Mouse (Mus musculus) bone marrow, adult 2 months (tissue): ENCODE measurements at regions not wholly inside any gene's neighbourhood (a gene's known extent, or its start where the extent isn't known, plus 50 kb on each side); places are given as distances from the start of the nearest gene placed in this dataset.
A peak's percentile ranks its signal among the peaks of the same experiment; 100 is the strongest.

Source experiments
- H3K27ac ChIP-seq: fragments of 200-500 bp; 2 replicates; pipeline ENCODE4 v1.5.1; 2012; ENCODE audit warnings: low read depth, mild to moderate bottlenecking, control low read depth, inconsistent platforms, low read length; ENCODE audit not compliant: control insufficient read depth, poor library complexity, insufficient read depth
- H3K4me1 ChIP-seq: fragments of 200-500 bp; 2 replicates; pipeline ENCODE4 v1.6.1; 2011; ENCODE audit warnings: low read length; ENCODE audit not compliant: control insufficient read depth, insufficient read depth
- H3K4me3 ChIP-seq: fragments of 200-500 bp; replicated peaks from 2 replicates; pipeline ENCODE3; 2011; ENCODE audit warnings: mild to moderate bottlenecking, low read depth, low read length, control low read depth; ENCODE audit not compliant: control insufficient read depth
- CTCF ChIP-seq: fragments of 200-500 bp; IDR thresholded peaks from 2 replicates; pipeline ENCODE4 v1.5.1; 2011; ENCODE audit warnings: low read length, control low read depth; ENCODE audit not compliant: control insufficient read depth, insufficient read depth
- POLR2A ChIP-seq: fragments of 200-500 bp; IDR thresholded peaks from 2 replicates; pipeline ENCODE4 v1.6.1; 2011; ENCODE audit warnings: low read depth, mild to moderate bottlenecking, control low read depth, low read length, borderline replicate concordance; ENCODE audit not compliant: control insufficient read depth
- WGBS: fragments of 180-500 bp; shearing (Covaris S2); methylation state at CpG from one replicate; pipeline ENCODE4 v1.1.7; 2018; 5-methylcytosine and 5-hydroxymethylcytosine counted together

DNA sequence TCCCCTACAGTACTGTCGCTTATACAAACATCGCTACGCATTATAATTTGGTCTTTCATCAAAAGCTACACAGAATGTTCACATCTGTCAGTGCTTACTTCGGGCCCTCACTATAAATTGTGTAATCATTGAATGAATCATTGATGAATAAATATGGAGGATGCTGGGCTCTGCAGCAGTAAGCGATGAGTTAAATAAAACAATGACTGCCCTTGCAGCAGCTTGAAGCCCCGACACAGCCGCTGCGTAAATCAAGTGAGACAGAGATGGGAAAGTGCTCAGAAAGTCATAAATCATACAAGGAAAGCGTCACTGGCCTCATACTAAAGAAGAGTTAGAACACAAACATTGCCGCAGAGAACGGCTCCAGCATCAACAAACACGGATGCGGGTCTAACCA lies 172.9 kb upstream of the Zpld1 start:
- WGBS: 57% methylated on average over 13 of the region's 13 CpGs
- no peak overlapping the region for H3K4me3 ChIP-seq
- TF ChIP-seq POLR2A: no peak
- no peak for TF ChIP-seq CTCF
- no peaks in the 10 kb centered on the region for H3K4me1 ChIP-seq
- H3K27ac ChIP-seq: no peak overlapping the region

DNA sequence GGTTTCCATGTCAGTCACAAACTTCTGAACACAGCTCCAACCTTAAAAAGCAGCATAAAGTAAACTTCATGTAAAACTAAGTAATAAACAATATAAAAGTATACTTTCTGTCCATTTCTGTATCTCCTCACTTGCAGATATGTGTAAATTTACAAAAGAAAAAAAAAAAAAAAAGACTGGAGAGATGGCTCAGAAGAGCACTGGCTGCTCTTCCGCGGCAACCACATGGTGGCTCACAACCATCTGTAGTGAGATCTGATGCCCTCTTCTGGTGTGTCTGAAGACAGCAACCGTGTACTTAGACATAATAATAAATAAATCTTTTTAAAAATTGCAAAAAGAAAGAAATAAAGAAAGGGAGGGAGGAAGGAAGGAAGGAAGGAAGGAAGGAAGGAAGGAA lies 171.9 kb upstream of the Zpld1 start:
- no peak overlapping the region for H3K4me3 ChIP-seq
- TF ChIP-seq POLR2A: no peak
- TF ChIP-seq CTCF: no peak
- no peak overlapping the region for H3K27ac ChIP-seq
- WGBS: 53% methylated on average over 3 of the region's 3 CpGs
- H3K4me1 ChIP-seq: no peaks in the 10 kb centered on the region

DNA sequence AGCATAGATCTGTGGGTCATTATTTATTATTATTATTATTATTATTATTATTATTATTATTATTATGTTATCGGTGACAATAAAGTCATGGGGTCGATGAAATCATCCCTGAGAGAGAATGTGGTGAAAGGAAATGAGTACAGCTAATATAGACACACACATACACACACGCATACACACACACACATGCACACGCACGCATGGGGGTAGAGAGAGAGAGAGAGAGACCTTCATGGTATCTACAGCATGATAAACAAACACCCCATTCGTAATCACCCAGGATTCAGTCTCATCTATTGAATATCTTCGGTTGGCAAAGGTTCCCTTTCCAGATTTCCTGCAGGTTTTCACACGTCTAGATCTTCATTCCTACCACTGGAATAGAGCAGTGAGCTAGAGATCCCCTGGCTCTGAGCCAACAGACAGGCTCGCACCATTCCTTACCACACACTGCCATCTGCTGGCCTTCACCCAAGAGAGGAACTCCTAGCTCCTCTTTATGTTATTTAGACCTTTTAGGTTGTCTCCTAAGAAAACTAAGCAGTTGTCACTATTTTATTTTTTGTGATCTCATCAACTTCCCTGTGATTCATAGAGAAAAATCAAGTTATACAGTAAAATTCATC lies 171.2 kb upstream of the Zpld1 start:
- TF ChIP-seq POLR2A: no peak
- TF ChIP-seq CTCF: peak; percentile 51
- H3K4me1 ChIP-seq: no peaks in the 10 kb centered on the region
- no peak overlapping the region for H3K4me3 ChIP-seq
- WGBS: 55% methylated on average over 9 of the region's 9 CpGs
- H3K27ac ChIP-seq: no peak overlapping the region

DNA sequence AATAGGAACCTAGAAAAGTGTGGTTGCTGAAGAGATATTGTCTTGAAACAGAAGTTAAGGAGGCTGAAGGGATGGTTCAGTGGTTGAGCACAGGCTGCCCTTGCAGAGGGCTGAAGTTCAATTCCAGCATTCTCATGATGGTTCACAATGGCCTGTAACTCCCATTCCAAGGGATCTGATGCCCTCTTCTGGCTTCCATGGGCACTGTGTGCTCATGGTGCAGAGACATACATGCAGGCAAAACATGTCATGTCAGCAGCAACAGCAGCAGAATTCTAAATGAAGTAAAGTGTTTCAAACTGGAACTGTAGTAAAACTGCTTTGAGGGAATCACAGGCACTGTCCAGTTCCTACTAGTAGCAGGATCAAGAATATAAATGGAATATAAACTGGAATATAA lies 162.7 kb upstream of the Zpld1 start:
- Histone ChIP-seq H3K4me3 (no peak overlapping the region), H3K27ac (no peak overlapping the region), H3K4me1 (no peaks in the 10 kb centered on the region)
- TF ChIP-seq POLR2A: no peak
- TF ChIP-seq CTCF: no peak

DNA sequence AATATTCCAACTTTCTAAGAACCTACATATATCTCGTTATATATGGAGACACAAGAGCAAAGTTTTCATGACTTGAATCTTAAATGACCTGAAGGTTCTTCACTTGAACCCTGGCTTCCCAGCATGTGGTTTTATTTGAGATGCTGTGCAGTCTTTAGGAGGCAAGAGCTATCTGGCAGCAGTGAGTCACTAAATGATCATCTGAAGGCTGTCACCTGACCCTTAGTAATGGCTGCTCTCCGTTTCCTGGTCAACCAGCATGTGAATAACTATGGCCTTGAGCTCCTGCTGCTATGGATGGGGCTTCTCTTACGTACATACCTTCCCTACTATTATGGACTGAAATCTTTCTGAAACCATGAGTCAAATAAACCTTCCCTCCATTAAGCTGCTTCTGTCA lies 149.8 kb upstream of the Zpld1 start:
- TF ChIP-seq CTCF (no peak), POLR2A (no peak)
- Histone ChIP-seq H3K4me1 (no peaks in the 10 kb centered on the region), H3K4me3 (no peak overlapping the region), H3K27ac (no peak overlapping the region)
- WGBS: 79% methylated on average over 3 of the region's 3 CpGs

DNA sequence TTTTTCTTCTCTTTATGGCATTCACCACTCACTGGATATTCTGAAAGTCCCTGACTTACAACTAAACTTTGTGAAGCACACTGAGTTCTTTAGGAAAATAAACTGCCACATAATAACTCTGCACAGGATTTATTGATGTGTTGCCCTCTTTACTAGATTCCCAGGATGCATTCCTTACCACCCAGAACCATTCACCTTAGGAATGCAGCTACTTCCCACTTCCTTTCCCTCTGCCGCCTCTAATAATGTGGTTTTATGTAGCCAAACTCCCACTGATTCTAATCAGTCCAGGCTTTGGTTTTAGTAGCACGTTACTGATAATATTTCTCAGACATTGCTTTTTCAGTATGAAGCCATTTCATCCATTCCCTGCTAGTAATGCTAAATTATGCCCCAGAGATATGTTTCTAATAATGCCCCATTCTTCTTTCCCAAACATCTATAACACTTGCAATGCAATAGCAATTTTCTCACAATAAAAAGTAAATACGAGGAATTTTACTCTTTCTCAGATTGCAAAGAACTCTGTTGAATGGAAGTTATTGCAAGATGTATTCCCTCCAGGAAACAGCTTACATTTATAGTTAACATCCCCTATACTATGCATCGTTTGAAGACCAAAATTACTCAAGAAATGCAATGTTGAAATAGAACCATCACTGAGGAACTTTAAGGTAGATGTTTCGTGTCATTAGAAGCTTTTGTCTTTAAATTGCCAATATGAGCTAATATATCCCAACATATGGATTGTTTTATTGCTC lies 145.2 kb upstream of the Zpld1 start:
- no peak overlapping the region for H3K27ac ChIP-seq
- no peak overlapping the region for H3K4me3 ChIP-seq
- TF ChIP-seq POLR2A (no peak), CTCF (no peak)
- 63% methylated on average over 5 of the region's 5 CpGs for WGBS
- H3K4me1 ChIP-seq: no peaks in the 10 kb centered on the region

DNA sequence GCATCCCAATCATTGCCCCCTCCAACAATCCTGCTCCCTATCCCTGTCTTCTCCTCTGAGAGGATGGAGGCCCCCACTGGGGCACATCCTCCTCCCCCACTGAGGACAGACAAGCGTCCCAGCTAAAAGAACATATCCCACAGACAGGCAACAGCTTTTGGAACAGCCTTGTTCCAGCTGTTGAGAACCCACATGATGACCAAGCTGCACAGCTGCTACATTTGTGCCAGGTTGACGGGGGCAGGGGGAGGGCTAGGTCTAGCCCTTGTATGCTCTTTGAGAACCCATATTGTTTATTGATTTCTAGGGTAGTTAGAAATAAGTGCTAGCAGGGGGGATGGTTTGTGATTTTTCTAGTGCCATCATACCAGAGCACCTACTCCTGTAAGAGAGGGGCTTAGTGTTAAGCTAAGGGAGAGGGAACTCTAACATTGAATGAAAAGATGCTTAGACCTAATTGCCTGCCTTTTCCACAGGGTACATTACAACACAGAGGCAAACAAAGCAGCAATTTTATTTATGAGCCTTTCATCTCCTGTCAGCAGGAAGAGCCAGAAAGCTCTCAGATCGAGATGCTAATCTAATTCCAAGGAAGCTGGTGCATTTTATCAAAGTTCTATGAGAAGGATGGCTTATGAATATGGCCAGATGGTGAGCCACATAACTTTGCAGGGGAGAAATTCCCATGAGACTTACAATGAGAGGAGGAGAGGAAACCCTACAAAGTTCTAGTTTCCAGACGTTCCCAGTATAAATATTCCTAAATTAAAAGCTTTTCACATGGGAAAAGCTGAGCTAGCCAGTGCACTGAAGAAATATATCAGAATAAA lies 137.6 kb upstream of the Zpld1 start:
- Histone ChIP-seq H3K4me1 (no peaks in the 10 kb centered on the region), H3K27ac (no peak overlapping the region), H3K4me3 (no peak overlapping the region)
- 56% methylated on average over 4 of the region's 4 CpGs for WGBS
- TF ChIP-seq POLR2A: no peak
- no peak for TF ChIP-seq CTCF

DNA sequence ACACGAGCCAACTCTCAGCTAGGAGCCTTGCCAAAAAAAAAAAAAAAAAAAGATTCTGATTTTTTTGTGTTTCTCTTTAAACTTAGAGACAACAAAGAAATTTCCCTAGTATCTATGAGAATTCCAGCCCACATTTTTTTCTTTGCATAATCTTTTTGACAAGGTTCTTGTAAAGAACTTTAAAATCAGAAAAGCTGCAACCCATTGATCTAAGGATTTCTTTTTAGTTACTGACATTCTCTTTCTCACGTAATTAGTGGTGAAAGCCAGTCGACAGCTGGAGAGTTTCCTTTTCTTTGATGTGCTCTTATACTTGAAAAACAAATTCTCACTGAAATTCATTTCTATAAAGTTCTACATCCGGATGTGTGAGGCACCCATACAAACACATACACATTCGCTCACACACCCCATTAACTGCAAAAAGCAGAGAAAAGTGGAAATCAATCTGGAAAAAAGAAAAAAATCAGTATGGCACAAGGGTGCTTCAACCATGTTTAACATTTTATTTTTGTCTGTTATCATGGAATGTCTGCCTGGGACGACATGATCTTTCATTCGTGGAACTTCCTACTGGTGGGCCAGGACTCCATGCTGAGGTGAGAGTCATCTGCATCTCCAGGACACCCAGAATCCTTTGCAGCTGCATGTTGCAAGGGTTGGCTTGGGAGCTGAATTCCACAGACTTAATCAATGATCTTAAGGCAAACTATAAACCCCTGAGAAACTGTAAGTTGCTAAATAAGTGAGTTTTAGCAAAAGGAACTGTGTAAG lies 124.0 kb upstream of the Zpld1 start:
- TF ChIP-seq CTCF (no peak), POLR2A (no peak)
- Histone ChIP-seq H3K4me1 (no peaks in the 10 kb centered on the region), H3K4me3 (no peak overlapping the region), H3K27ac (no peak overlapping the region)
- 59% methylated on average over 7 of the region's 7 CpGs for WGBS
